Mouse (Mus musculus) intestine, postnatal 0 days (tissue): Measurements from ENCODE around the gene Hsd3b1. TPM values are rescaled to one million over a fixed set of nuclear protein-coding genes. Genes with fewer than 3 reads are reported as not detected.

ENCODE experiments used
- ATAC-seq: fragments of 200-750 bp; cut with Nextera tagmentation; 2 replicates; pipeline ENCODE4 v1.8.0; 2017; ENCODE audit warnings: mild to moderate bottlenecking, moderate TSS enrichment, moderate library complexity
- H3K27ac ChIP-seq: fragments of 300-500 bp; sonication (generic); 2 replicates; pipeline ENCODE4 v1.5.1; 2014; ENCODE audit warnings: mild to moderate bottlenecking, low read depth, low read length, moderate library complexity
- H3K27me3 ChIP-seq: fragments of 300-500 bp; sonication (generic); replicated peaks from 2 replicates; pipeline ENCODE4 v1.6.1; 2014; ENCODE audit warnings: low read length, mixed read lengths; ENCODE audit not compliant: control insufficient read depth, insufficient read depth
- H3K36me3 ChIP-seq: fragments of 300-500 bp; sonication (generic); 2 replicates; pipeline ENCODE4 v1.6.1; 2014; ENCODE audit warnings: mild to moderate bottlenecking, moderate library complexity; ENCODE audit not compliant: control insufficient read depth, insufficient read depth
- H3K4me1 ChIP-seq: fragments of 300-500 bp; sonication (generic); replicated peaks from 2 replicates; pipeline ENCODE4 v1.6.1; 2014; ENCODE audit warnings: antibody characterized with exemption, low read length, mixed read lengths; ENCODE audit not compliant: control insufficient read depth, insufficient read depth
- H3K4me2 ChIP-seq: fragments of 300-500 bp; sonication (generic); replicated peaks from 2 replicates; pipeline ENCODE4 v1.6.1; 2014; ENCODE audit warnings: low read depth, mild to moderate bottlenecking, moderate library complexity
- H3K4me3 ChIP-seq: fragments of 300-500 bp; sonication (generic); 2 replicates; pipeline ENCODE4 v1.5.1; 2014; ENCODE audit warnings: low read depth, low read length
- H3K9ac ChIP-seq: fragments of 300-500 bp; sonication (generic); 2 replicates; pipeline ENCODE4 v1.6.1; 2014; ENCODE audit warnings: mild to moderate bottlenecking, low read depth, low read length
- H3K9me3 ChIP-seq: fragments of 300-500 bp; sonication (generic); 2 replicates; pipeline ENCODE4 v1.6.1; 2016; ENCODE audit warnings: mixed run types; ENCODE audit not compliant: control insufficient read depth
- CTCF ChIP-seq: sonication (generic); IDR thresholded peaks from 2 replicates; pipeline ENCODE4 v1.5.1; 2016; ENCODE audit warnings: low read depth, mild to moderate bottlenecking, control low read depth, antibody characterized with exemption, moderate library complexity
- WGBS: fragments of 180-500 bp; shearing (Covaris S2); extraction: QIAGEN DNeasy Blood & Tissue Kit; methylation state at CpG from one replicate; pipeline ENCODE4 v1.1.7; 2014; 5-methylcytosine and 5-hydroxymethylcytosine counted together
- polyA plus RNA-seq: library from polyadenylated mRNA; unstranded; fragments of >200 nt; fragmentation: Nextera tagmentation; extraction: Ambion mirVana; gene quantifications from 2 replicates; pipeline ENCODE4 v1.2.1, GENCODE M21; 2015

The Hsd3b1 gene
- polyA plus RNA-seq, 1 experiment from 2014 or later, result 0.42 TPM

GRCm38 (mm10) chr3:98880831-98881230 lies 21.2 kb upstream of the Hsd3b1 start:
- H3K27me3 ChIP-seq, result no peaks in the 10 kb centered on the region
- no peaks in the 10 kb centered on the region for H3K9me3 ChIP-seq
- no peak overlapping the region for H3K4me3 ChIP-seq
- TF ChIP-seq CTCF, result no peak
- no peak overlapping the region for H3K4me2 ChIP-seq
- H3K4me1 ChIP-seq, result no peaks in the 10 kb centered on the region
- no peak for ATAC-seq
- H3K27ac ChIP-seq, result no peak overlapping the region
- WGBS, result 91% methylated on average over 2 of the region's 2 CpGs
- H3K9ac ChIP-seq, result no peak overlapping the region
- peaks cover 7% of the 10 kb centered on the region for H3K36me3 ChIP-seq

GRCm38 (mm10) chr3:98880216-98880615 lies 20.6 kb upstream of the Hsd3b1 start:
- WGBS, result 84% methylated on average over 6 of the region's 6 CpGs
- TF ChIP-seq CTCF, result no peak
- Histone ChIP-seq H3K27ac (no peak overlapping the region), H3K4me1 (no peaks in the 10 kb centered on the region), H3K9me3 (no peaks in the 10 kb centered on the region), H3K27me3 (no peaks in the 10 kb centered on the region), H3K36me3 (peaks cover 7% of the 10 kb centered on the region), H3K9ac (no peak overlapping the region), H3K4me3 (no peak overlapping the region), H3K4me2 (no peak overlapping the region)
- no peak for ATAC-seq

GRCm38 (mm10) chr3:98868219-98868618 lies 8.6 kb upstream of the Hsd3b1 start:
- H3K27ac ChIP-seq, result no peak overlapping the region
- H3K9ac ChIP-seq, result no peak overlapping the region
- no peak for TF ChIP-seq CTCF
- H3K4me1 ChIP-seq, result no peaks in the 10 kb centered on the region
- no peaks in the 10 kb centered on the region for H3K9me3 ChIP-seq
- 68% methylated on average over 2 of the region's 2 CpGs for WGBS
- H3K27me3 ChIP-seq, result no peaks in the 10 kb centered on the region
- H3K4me3 ChIP-seq, result no peak overlapping the region
- no peak overlapping the region for H3K4me2 ChIP-seq
- no peak for ATAC-seq
- H3K36me3 ChIP-seq, result no peaks in the 10 kb centered on the region

- H3K4me3 ChIP-seq, result no peak overlapping the region
- no peak overlapping the region for H3K27ac ChIP-seq
- no peak overlapping the region for H3K9ac ChIP-seq
- H3K27me3 ChIP-seq, result no peaks in the 10 kb centered on the region
- no peak for TF ChIP-seq CTCF
- 95% methylated on average over 1 of the region's 1 CpGs for whole genome bisulfite sequencing
- no peaks in the 10 kb centered on the region for H3K36me3 ChIP-seq
- H3K4me2 ChIP-seq, result no peak overlapping the region
- H3K4me1 ChIP-seq, result no peaks in the 10 kb centered on the region
- no peak for ATAC-seq
- no peaks in the 10 kb centered on the region for H3K9me3 ChIP-seq
Measured at GRCm38 (mm10) chr3:98862800-98863199, 3.2 kb upstream of the Hsd3b1 start.

- Histone ChIP-seq H3K36me3 (no peaks in the 10 kb centered on the region), H3K9me3 (no peaks in the 10 kb centered on the region), H3K4me2 (no peak overlapping the region), H3K27ac (no peak overlapping the region), H3K27me3 (no peaks in the 10 kb centered on the region), H3K9ac (no peak overlapping the region), H3K4me3 (no peak overlapping the region), H3K4me1 (0 out of 2 replicates have a peak, but pooled peaks cover 12% of the 10 kb centered on the region)
- TF ChIP-seq CTCF, result no peak
- no peak for ATAC-seq
- 58% methylated on average over 2 of the region's 2 CpGs for WGBS
Measured at GRCm38 (mm10) chr3:98858051-98858450, 1.5 kb downstream of the Hsd3b1 start.

- no peak for TF ChIP-seq CTCF
- Histone ChIP-seq H3K4me1 (0 out of 2 replicates have a peak, but pooled peaks cover 12% of the 10 kb centered on the region), H3K4me3 (no peak overlapping the region), H3K9me3 (no peaks in the 10 kb centered on the region), H3K36me3 (no peaks in the 10 kb centered on the region), H3K27ac (no peak overlapping the region), H3K4me2 (no peak overlapping the region), H3K27me3 (no peaks in the 10 kb centered on the region), H3K9ac (no peak overlapping the region)
- 33% methylated on average over 1 of the region's 1 CpGs for WGBS
- no peak for ATAC-seq
Measured at GRCm38 (mm10) chr3:98856892-98857291, 2.7 kb downstream of the Hsd3b1 start.

- 33% methylated on average over 3 of the region's 3 CpGs for WGBS
- no peak for TF ChIP-seq CTCF
- no peaks in the 10 kb centered on the region for H3K27me3 ChIP-seq
Measured at GRCm38 (mm10) chr3:98855160-98855559, 4.4 kb downstream of the Hsd3b1 start.

More at GRCm38 (mm10) chr3:98855160-98855559, 4.4 kb downstream of the Hsd3b1 start:
- Histone ChIP-seq H3K4me3 (no peak overlapping the region), H3K4me2 (no peak overlapping the region), H3K27ac (no peak overlapping the region), H3K9me3 (no peaks in the 10 kb centered on the region), H3K36me3 (no peaks in the 10 kb centered on the region), H3K4me1 (0 out of 2 replicates have a peak, but pooled peaks cover 12% of the 10 kb centered on the region), H3K9ac (no peak overlapping the region)
- ATAC-seq, result no peak
